Mouse (Mus musculus) MEL (cell line): ENCODE measurements at regions not wholly inside any gene's neighbourhood (a gene's known extent, or its start where the extent isn't known, plus 50 kb on each side); places are given as distances from the start of the nearest gene placed in this dataset.

ENCODE experiments used
- DNase-seq: peaks from one replicate; pipeline ENCODE4 v3.0.0; 2011; ENCODE audit warnings: low read depth, low spot score
- H3K27ac ChIP-seq: 2 replicates; pipeline ENCODE4 v1.5.1; 2012; ENCODE audit warnings: low read depth, mild to moderate bottlenecking, control low read depth, low read length, moderate library complexity; ENCODE audit not compliant: control insufficient read depth
- H3K27me3 ChIP-seq, 2 experiments: fragments of 150-350 bp in 1 of 2; sonication (generic) in 1 of 2; 2 replicates each; pipeline ENCODE4 v1.6.1; 2012; ENCODE audit warnings: low read length in 2 of 2, mild to moderate bottlenecking in 2 of 2, improper control_type of control experiment in 1 of 2, moderate library complexity in 1 of 2; ENCODE audit not compliant: insufficient read depth in 2 of 2, control insufficient read depth in 1 of 2
- H3K36me3 ChIP-seq, 2 experiments: 2 replicates each; pipeline ENCODE4 v1.6.1; 2012 to 2014; ENCODE audit warnings: low read length in 2 of 2, improper control_type of control experiment in 1 of 2, inconsistent platforms in 1 of 2, mild to moderate bottlenecking in 1 of 2; ENCODE audit not compliant: insufficient read depth in 2 of 2, control insufficient read depth in 1 of 2
- H3K4me1 ChIP-seq, 2 experiments: fragments of 150-350 bp in 1 of 2; sonication (generic) in 1 of 2; 2 replicates each; pipeline ENCODE4 v1.6.1; 2012; ENCODE audit warnings: low read length in 2 of 2, improper control_type of control experiment in 1 of 2, mild to moderate bottlenecking in 1 of 2; ENCODE audit not compliant: insufficient read depth in 2 of 2, control insufficient read depth in 1 of 2
- H3K4me3 ChIP-seq, 2 experiments: fragments of 150-350 bp in 1 of 2; sonication (generic) in 1 of 2; 2 replicates each; pipeline ENCODE4 v1.5.1; 2012; ENCODE audit warnings: low read depth in 2 of 2, low read length in 2 of 2, mild to moderate bottlenecking in 2 of 2, moderate library complexity in 2 of 2, control low read depth in 1 of 2, improper control_type of control experiment in 1 of 2; ENCODE audit not compliant: control insufficient read depth in 1 of 2, insufficient read depth in 1 of 2
- H3K79me2 ChIP-seq: 2 replicates; pipeline ENCODE4 v1.6.1; 2012; ENCODE audit warnings: mild to moderate bottlenecking, low read length, moderate library complexity; ENCODE audit not compliant: control insufficient read depth, poor library complexity, insufficient read depth
- H3K9ac ChIP-seq: 2 replicates; pipeline ENCODE4 v1.6.1; 2012; ENCODE audit warnings: low read depth, mild to moderate bottlenecking, control low read depth, low read length, moderate library complexity; ENCODE audit not compliant: control insufficient read depth, poor library complexity, severe bottlenecking
- H3K9me3 ChIP-seq: fragments of 150-350 bp; sonication (generic); replicated peaks from 2 replicates; pipeline ENCODE4 v1.6.1; 2012; ENCODE audit warnings: mild to moderate bottlenecking, low read length, improper control_type of control experiment, moderate library complexity; ENCODE audit not compliant: insufficient read depth
- E2F4 ChIP-seq: IDR thresholded peaks from 2 replicates; pipeline ENCODE4 v1.6.1; 2011; ENCODE audit warnings: low read depth, low read length, improper control_type of control experiment, borderline replicate concordance
- ELF1 ChIP-seq: IDR thresholded peaks from 2 replicates; pipeline ENCODE4 v1.6.1; 2014; ENCODE audit warnings: low read depth, mild to moderate bottlenecking, inconsistent platforms, low read length, improper control_type of control experiment, moderate library complexity
- EP300 ChIP-seq, 2 experiments: IDR thresholded peaks; 2 replicates each; pipeline ENCODE4 v1.6.1; 2011; ENCODE audit warnings: improper control_type of control experiment in 2 of 2, low read length in 2 of 2, low read depth in 1 of 2, mild to moderate bottlenecking in 1 of 2
- GABPA ChIP-seq: IDR thresholded peaks from 2 replicates; pipeline ENCODE4 v1.6.1; 2012; ENCODE audit warnings: low read depth, mild to moderate bottlenecking, inconsistent platforms, low read length, improper control_type of control experiment, moderate library complexity
- JUND ChIP-seq: IDR thresholded peaks from 2 replicates; pipeline ENCODE4 v1.6.1; 2011; ENCODE audit warnings: low read depth, mild to moderate bottlenecking, improper control_type of control experiment, low read length
- KAT2A ChIP-seq: conservative IDR thresholded peaks from 2 replicates; pipeline ENCODE4 v1.6.1; 2012; ENCODE audit warnings: low read depth, low read length, improper control_type of control experiment, inconsistent platforms
- MAFK ChIP-seq: IDR thresholded peaks from 2 replicates; pipeline ENCODE4 v1.6.1; 2011; ENCODE audit warnings: low read depth, mild to moderate bottlenecking, low read length, improper control_type of control experiment, borderline replicate concordance
- MAX ChIP-seq: IDR thresholded peaks from 2 replicates; pipeline ENCODE4 v1.6.1; 2011; ENCODE audit warnings: low read length, improper control_type of control experiment
- MAZ ChIP-seq: IDR thresholded peaks from 2 replicates; pipeline ENCODE4 v1.6.1; 2012; ENCODE audit warnings: low read depth, mild to moderate bottlenecking, inconsistent platforms, low read length, improper control_type of control experiment
- MEF2A ChIP-seq: IDR thresholded peaks from 2 replicates; pipeline ENCODE4 v1.6.1; 2014; ENCODE audit warnings: low read depth, mild to moderate bottlenecking, inconsistent platforms, low read length, improper control_type of control experiment; ENCODE audit not compliant: poor library complexity, insufficient replicate concordance, severe bottlenecking; ENCODE audit errors: extremely low read depth
- MYC ChIP-seq: IDR thresholded peaks from 2 replicates; pipeline ENCODE4 v1.6.1; 2011; ENCODE audit warnings: low read depth, mild to moderate bottlenecking, low read length, improper control_type of control experiment, moderate library complexity
- NELFE ChIP-seq: IDR thresholded peaks from 2 replicates; pipeline ENCODE4 v1.6.1; 2011; ENCODE audit warnings: low read depth, low read length, improper control_type of control experiment
- NRF1 ChIP-seq: IDR thresholded peaks from 2 replicates; pipeline ENCODE4 v1.6.1; 2014; ENCODE audit warnings: low read depth, mild to moderate bottlenecking, inconsistent platforms, low read length, improper control_type of control experiment, moderate library complexity; ENCODE audit not compliant: poor library complexity, insufficient read depth, severe bottlenecking
- POLR2AphosphoS5 ChIP-seq: IDR thresholded peaks from 2 replicates; pipeline ENCODE4 v1.6.1; 2012; ENCODE audit warnings: low read depth, borderline replicate concordance, mild to moderate bottlenecking, inconsistent platforms, low read length, moderate library complexity, mixed read lengths
- RCOR1 ChIP-seq: IDR thresholded peaks from 2 replicates; pipeline ENCODE4 v1.6.1; 2012; ENCODE audit warnings: low read depth, mild to moderate bottlenecking, inconsistent platforms, low read length, improper control_type of control experiment
- SIN3A ChIP-seq: IDR thresholded peaks from 2 replicates; pipeline ENCODE4 v1.6.1; 2012; ENCODE audit warnings: low read length, improper control_type of control experiment, inconsistent platforms
- TAL1 ChIP-seq: IDR thresholded peaks from 2 replicates; pipeline ENCODE4 v1.6.1; 2012; ENCODE audit warnings: mild to moderate bottlenecking, inconsistent platforms, low read length, moderate library complexity, mixed read lengths
- TBP ChIP-seq: IDR thresholded peaks from 2 replicates; pipeline ENCODE4 v1.8.0; 2011; ENCODE audit warnings: low read depth, low read length, improper control_type of control experiment
- TCF12 ChIP-seq: IDR thresholded peaks from 2 replicates; pipeline ENCODE4 v1.6.1; 2014; ENCODE audit warnings: low read depth, mild to moderate bottlenecking, inconsistent platforms, low read length, improper control_type of control experiment, moderate library complexity
- USF1 ChIP-seq: IDR thresholded peaks from 2 replicates; pipeline ENCODE4 v1.6.1; 2014; ENCODE audit warnings: low read depth, mild to moderate bottlenecking, inconsistent platforms, low read length, improper control_type of control experiment, moderate library complexity
- USF2 ChIP-seq, 2 experiments: IDR thresholded peaks; 2 replicates each; pipeline ENCODE4 v1.6.1; 2011 to 2012; ENCODE audit warnings: improper control_type of control experiment in 2 of 2, low read length in 2 of 2, borderline replicate concordance in 1 of 2, inconsistent platforms in 1 of 2, low read depth in 1 of 2, mild to moderate bottlenecking in 1 of 2; ENCODE audit not compliant: insufficient read depth in 1 of 2
- ZC3H11A ChIP-seq: IDR thresholded peaks from 2 replicates; pipeline ENCODE4 v1.6.1; 2012; ENCODE audit warnings: low read depth, mild to moderate bottlenecking, inconsistent platforms, low read length, improper control_type of control experiment

GRCm38 (mm10) chr15:85651718-85652420 is 69.6 kb upstream of the Wnt7b start:
- no peak for TF ChIP-seq MEF2A
- no peak for TF ChIP-seq NRF1
- no peak for TF ChIP-seq MYC
- no peak for TF ChIP-seq MAX
- no peak for TF ChIP-seq RCOR1
- no peak for TF ChIP-seq ZC3H11A
- no peak for TF ChIP-seq USF1
- TF ChIP-seq E2F4: no peak
- TF ChIP-seq JUND: no peak
- no peak for TF ChIP-seq TBP
- no peak for TF ChIP-seq NELFE
- TF ChIP-seq MAFK: no peak
- no peak for TF ChIP-seq KAT2A
- TF ChIP-seq USF2 (IDR thresholded peaks at IDR 0.05; ENCODE audit: borderline replicate concordance in 1 of 2, insufficient read depth in 1 of 2, low read depth in 1 of 2, low read length in 2 of 2): no peak
- Histone ChIP-seq H3K4me3 (no peak overlapping the region), H3K27me3 (no peaks in the 10 kb centered on the region), H3K4me1 (peaks cover 2 to 16% of the 10 kb centered on the region in 2 experiments; a peak in 3 of 4 replicates), H3K79me2 (peaks cover 16% of the 10 kb centered on the region), H3K9me3 (no peaks in the 10 kb centered on the region), H3K36me3 (peaks cover 0 to 11% of the 10 kb centered on the region in 2 experiments; a peak in 2 of 4 replicates), H3K9ac (no peak overlapping the region), H3K27ac (no peak overlapping the region)
- no peak for DNase-seq

- H3K36me3 ChIP-seq: peaks cover 0 to 14% of the 10 kb centered on the region in 2 experiments; a peak in 2 of 4 replicates
- H3K27me3 ChIP-seq: no peaks in the 10 kb centered on the region
- peaks cover 20% of the 10 kb centered on the region for H3K79me2 ChIP-seq
- H3K4me3 ChIP-seq: no peak overlapping the region
- H3K9me3 ChIP-seq: no peaks in the 10 kb centered on the region
- no peak for DNase-seq
- no peak overlapping the region for H3K9ac ChIP-seq
- no peak overlapping the region for H3K27ac ChIP-seq
- peaks cover 5 to 18% of the 10 kb centered on the region in 2 experiments; a peak in 3 of 4 replicates for H3K4me1 ChIP-seq
- TF ChIP-seq TCF12 (no peak), MAFK (no peak), USF1 (no peak), NELFE (no peak), EP300 (IDR thresholded peaks at IDR 0.05; ENCODE audit: low read depth in 1 of 2, low read length in 2 of 2) (no peak), ELF1 (no peak), GABPA (no peak), SIN3A (no peak), JUND (no peak), MAZ (no peak), POLR2AphosphoS5 (no peak), USF2 (IDR thresholded peaks at IDR 0.05; ENCODE audit: borderline replicate concordance in 1 of 2, insufficient read depth in 1 of 2, low read depth in 1 of 2, low read length in 2 of 2) (no peak), MYC (no peak), MAX (no peak), TAL1 (no peak)
These were observed 70.2 kb upstream of the Wnt7b start for GRCm38 (mm10) chr15:85652431-85652830.
